Mouse (Mus musculus): Measurements from ENCODE around the gene Psen1. TPM values are rescaled to one million over a fixed set of nuclear protein-coding genes. Genes with fewer than 3 reads are reported as not detected.

The Psen1 gene
- total RNA-seq, 2 experiments from 2014 or later, result 60.7 to 61.7 TPM

GRCm38 (mm10) chr12:83763311-83764043, 75.5 kb downstream of the Psen1 start, which contains the start of gene Papln:
TSS of gene Papln (plus strand) at chr12:83763634.
- intact Hi-C loops (cut with DNase I), result no loop called here
- no peak for DNase-seq (ENCODE audit: extremely low spot score in 1 of 2, low spot score in 2 of 2)

GRCm38 (mm10) chr12:83764044-83764365, 76.1 kb downstream of the Psen1 start:
- intact Hi-C loops (cut with DNase I), result no loop called here
- no peak for DNase-seq (ENCODE audit: extremely low spot score in 1 of 2, low spot score in 2 of 2)
- no peak for TF ChIP-seq CTCF (IDR thresholded peaks at IDR 0.05)
- Histone ChIP-seq H3K27ac (no peak overlapping the region), H3K4me3 (peak overlapping the region; percentile 50)

More at GRCm38 (mm10) chr12:83763311-83764043, 75.5 kb downstream of the Psen1 start, which contains the start of gene Papln:
- TF ChIP-seq CTCF (IDR thresholded peaks at IDR 0.05), result no peak
- peak within 1 kb of the TSS; percentile 50 for H3K4me3 ChIP-seq
- H3K27ac ChIP-seq, result no peak within 1 kb of the TSS

- intact Hi-C loops (cut with DNase I), result no loop called here
- H3K4me3 ChIP-seq, result no peak overlapping the region
- no peak for DNase-seq (ENCODE audit: extremely low spot score in 1 of 2, low spot score in 2 of 2)
- no peak overlapping the region for H3K27ac ChIP-seq
- no peak for TF ChIP-seq CTCF (IDR thresholded peaks at IDR 0.05)
Measured at GRCm38 (mm10) chr12:83764519-83764918, 76.6 kb downstream of the Psen1 start.

DNA sequence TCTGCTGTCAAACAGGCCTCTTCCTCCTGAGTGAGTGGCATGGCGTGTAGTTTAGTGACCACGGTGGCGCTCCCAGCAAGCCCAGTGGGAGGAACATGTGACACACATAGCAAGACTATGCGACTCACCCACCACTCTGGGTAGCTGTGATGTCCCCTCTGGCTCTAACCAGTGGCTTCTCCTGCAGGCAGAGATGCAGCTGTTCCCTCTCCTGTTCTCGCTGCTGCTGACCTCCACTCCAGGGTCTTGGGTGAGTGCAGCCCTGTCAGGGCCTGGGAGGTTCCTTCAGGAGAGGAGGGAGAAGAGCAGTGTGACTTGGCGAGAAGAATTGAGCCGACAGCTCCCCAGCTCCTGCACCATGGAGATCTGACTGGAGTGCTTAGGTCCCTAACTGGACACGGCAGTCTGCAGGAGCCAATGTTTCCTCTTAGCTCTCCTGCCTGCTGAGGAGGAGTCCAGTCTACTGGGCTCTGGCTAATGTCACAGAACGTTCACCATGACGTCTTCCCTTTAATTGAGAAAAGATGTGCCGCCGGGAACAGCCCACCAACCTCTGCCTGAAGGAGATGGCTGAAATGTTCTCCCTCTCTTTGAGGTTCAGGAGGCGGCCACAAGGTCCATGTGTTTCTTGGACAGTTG, 78.1 kb downstream of the Psen1 start:
- no peak overlapping the region for H3K4me3 ChIP-seq
- TF ChIP-seq CTCF (IDR thresholded peaks at IDR 0.05), result no peak
- no peak for DNase-seq (ENCODE audit: extremely low spot score in 1 of 2, low spot score in 2 of 2)
- intact Hi-C loops (cut with DNase I), result no loop called here
- H3K27ac ChIP-seq, result no peak overlapping the region

DNA sequence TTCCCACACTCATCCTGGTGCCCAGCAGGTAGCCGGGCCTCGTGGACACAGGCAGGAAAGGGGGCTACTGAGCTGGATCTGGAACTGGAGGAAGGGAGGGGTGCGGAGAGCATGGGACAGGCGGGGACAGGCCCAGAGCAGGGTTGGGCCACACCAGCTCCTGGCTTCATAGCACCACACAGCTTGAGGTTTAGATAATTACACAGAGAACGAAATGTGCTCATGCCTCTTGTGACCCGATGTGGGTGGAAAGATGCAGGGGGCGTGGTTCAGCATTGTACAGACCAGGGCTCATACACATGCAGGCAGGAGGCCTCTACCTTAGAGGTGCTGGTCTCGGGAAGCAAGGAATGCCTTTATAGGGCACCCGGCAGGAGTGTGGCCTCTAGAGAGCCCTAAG, 79.9 kb downstream of the Psen1 start:
- no peak overlapping the region for H3K4me3 ChIP-seq
- no peak for TF ChIP-seq CTCF (IDR thresholded peaks at IDR 0.05)
- no peak overlapping the region for H3K27ac ChIP-seq
- intact Hi-C loops (cut with DNase I), result no loop called here
- no peak for DNase-seq (ENCODE audit: extremely low spot score in 1 of 2, low spot score in 2 of 2)

DNA sequence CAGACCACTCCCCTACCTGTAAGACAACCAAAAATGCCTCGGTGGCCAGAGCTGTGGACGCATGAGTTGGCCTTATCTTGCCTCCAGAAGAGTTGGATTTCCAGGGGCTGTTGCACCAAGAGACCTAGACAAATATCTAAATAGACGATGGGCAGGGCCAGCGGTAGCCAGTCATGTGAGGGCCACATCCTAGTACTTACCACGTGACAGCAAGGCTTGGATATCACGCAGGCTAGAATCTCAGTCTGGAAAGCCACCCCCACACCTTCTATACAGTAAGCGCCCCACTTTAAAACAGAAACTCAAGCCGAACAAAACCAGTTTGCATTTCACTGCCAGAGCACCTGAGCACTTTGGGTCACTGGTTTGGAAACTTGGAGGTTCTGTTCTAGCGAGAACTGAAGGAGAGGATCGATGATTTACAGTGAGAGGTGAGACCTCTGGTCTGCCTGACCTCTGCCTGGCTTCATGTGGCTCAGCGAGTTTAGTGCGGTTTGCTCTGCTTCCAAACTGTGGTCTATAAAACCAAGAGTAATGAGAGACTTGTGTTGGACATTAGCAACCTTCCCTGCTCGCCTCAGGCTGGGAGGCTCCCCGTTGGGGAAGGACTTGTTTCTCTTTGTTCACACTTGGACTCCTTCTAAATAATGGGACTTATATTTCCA, 80.4 kb downstream of the Psen1 start:
- intact Hi-C loops (cut with DNase I), result no loop called here
- no peak overlapping the region for H3K27ac ChIP-seq
- DNase-seq (ENCODE audit: extremely low spot score in 1 of 2, low spot score in 2 of 2), result no peak
- no peak overlapping the region for H3K4me3 ChIP-seq
- no peak for TF ChIP-seq CTCF (IDR thresholded peaks at IDR 0.05)

GRCm38 (mm10) chr12:83770418-83771256, 82.7 kb downstream of the Psen1 start:
- H3K27ac ChIP-seq, result no peak overlapping the region
- intact Hi-C loops (cut with DNase I), result loop anchor here (2.0 kb wide), 1 partner anchor 54 kb away; no protein-coding TSS in a partner anchor

GRCm38 (mm10) chr12:83775621-83776020, 87.7 kb downstream of the Psen1 start:
- Histone ChIP-seq H3K4me3 (no peak overlapping the region), H3K27ac (no peak overlapping the region)
- no peak for DNase-seq (ENCODE audit: extremely low spot score in 1 of 2, low spot score in 2 of 2)
- no peak for TF ChIP-seq CTCF (IDR thresholded peaks at IDR 0.05)
- intact Hi-C loops (cut with DNase I), result no loop called here

More at GRCm38 (mm10) chr12:83770418-83771256, 82.7 kb downstream of the Psen1 start:
- no peak for DNase-seq (ENCODE audit: extremely low spot score in 1 of 2, low spot score in 2 of 2)
- H3K4me3 ChIP-seq, result no peak overlapping the region
- peak; percentile 78 for TF ChIP-seq CTCF (IDR thresholded peaks at IDR 0.05)

DNA sequence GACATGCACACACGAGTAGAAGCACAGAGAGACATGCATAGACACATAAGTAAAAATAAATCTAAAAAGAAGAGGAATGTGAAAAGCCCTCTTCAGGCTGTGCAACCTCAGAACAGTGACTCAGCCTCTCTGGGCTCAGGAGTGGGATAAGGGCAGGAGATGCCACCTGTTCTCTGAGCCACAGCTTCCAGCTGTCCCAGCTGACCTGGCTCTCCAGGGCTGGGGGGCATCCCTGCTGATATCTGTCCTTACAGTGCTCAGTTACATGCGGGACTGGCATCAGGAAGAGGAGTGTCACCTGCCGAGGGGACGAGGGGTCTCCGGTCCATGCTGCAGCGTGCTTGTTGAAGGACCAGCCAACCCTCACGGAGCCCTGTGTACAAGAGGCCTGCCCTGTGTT, 88.8 kb downstream of the Psen1 start:
- intact Hi-C loops (cut with DNase I), result no loop called here
- DNase-seq (ENCODE audit: extremely low spot score in 1 of 2, low spot score in 2 of 2), result no peak
- TF ChIP-seq CTCF (IDR thresholded peaks at IDR 0.05), result no peak
- H3K27ac ChIP-seq, result no peak overlapping the region
- no peak overlapping the region for H3K4me3 ChIP-seq

DNA sequence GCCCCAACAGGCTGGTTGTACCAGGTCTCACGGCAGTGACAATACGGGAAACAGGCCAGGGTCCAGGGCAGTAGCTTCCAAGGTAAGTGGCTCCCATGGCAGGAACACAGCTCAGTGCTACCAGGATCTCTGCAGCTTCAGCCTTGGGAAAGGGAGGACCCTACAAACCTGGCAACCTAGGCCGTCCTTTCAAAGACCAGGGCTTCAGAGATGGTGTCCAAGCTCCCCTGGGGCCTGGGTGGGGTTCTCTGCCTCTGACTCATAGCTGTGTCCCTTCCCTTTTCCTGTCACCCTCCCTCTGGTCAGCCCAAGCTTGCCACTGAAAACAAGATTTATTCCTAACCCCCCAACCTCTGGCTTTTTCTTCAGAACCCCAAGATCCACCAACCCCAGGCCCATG, 92.2 kb downstream of the Psen1 start:
- TF ChIP-seq CTCF (IDR thresholded peaks at IDR 0.05), result no peak
- Histone ChIP-seq H3K4me3 (no peak overlapping the region), H3K27ac (no peak overlapping the region)
- intact Hi-C loops (cut with DNase I), result no loop called here
- no peak for DNase-seq (ENCODE audit: extremely low spot score in 1 of 2, low spot score in 2 of 2)

DNA sequence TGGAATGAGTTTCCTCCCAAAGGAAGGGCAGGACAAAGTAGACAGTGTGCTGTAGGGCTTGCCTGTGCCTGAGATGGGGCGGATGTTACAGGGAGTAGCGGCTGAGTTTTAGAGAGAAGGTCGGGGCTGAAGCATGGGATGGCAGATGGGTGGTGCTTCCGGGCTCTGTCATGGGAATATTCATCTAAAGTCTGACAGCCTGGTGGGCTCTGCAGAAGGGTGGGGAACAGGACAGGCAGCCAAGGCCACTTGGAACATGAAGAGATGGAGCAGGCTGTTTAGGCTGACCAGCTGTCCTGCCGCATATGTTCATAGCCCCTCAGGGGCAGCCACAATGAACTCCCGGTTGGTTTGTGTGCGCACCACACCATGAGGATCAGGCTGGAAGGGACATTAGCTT, 93.3 kb downstream of the Psen1 start:
- no peak for DNase-seq (ENCODE audit: extremely low spot score in 1 of 2, low spot score in 2 of 2)
- TF ChIP-seq CTCF (IDR thresholded peaks at IDR 0.05), result no peak
- Histone ChIP-seq H3K4me3 (no peak overlapping the region), H3K27ac (no peak overlapping the region)
- intact Hi-C loops (cut with DNase I), result no loop called here
